ENCODE assay signal across 9 mouse cellular contexts in genomic region chr7:142428213-142428612, GRCm38 (mm10). TPM values are rescaled to one million over a fixed set of nuclear protein-coding genes. Genes with fewer than 3 reads are reported as not detected.
A peak's percentile ranks its signal among the peaks of the same experiment; 100 is the strongest.
DNase-seq lines count a peak whose midpoint lies in the region; ATAC-seq and TF ChIP-seq lines count a peak whose summit lies in the region.
"Had no signal": no experiment of that assay in that cellular context is flagged by ENCODE, and none has a peak within 500 bp of the region (broad histone marks: within the 10 kb centered on the region; RNA-seq: fewer than 3 reads in every experiment).

No protein-coding gene starts in this region.

- H3K9me3 ChIP-seq in embryonic facial prominence, embryonic 13.5 days = no peaks in the 10 kb centered on the region
- H3K9me3 ChIP-seq in limb, embryonic 14.5 days (ENCODE audit: control insufficient read depth, low read length) = no peaks in the 10 kb centered on the region

- no peak overlapping the region for H3K4me3 ChIP-seq in heart, adult 2 months
- no peak overlapping the region for H3K4me3 ChIP-seq in spleen, adult 2 months (ENCODE audit: extremely low read depth, insufficient read depth, insufficient read length)
- H3K4me3 ChIP-seq in embryonic facial prominence, embryonic 13.5 days = no peak overlapping the region
- no peak overlapping the region for H3K4me3 ChIP-seq in limb, embryonic 14.5 days (replicated peaks; ENCODE audit: low read length)
- H3K4me3 ChIP-seq: myocyte had no signal

- H3K27ac ChIP-seq in heart, adult 2 months = no peak overlapping the region
- H3K27ac ChIP-seq in spleen, adult 2 months (ENCODE audit: insufficient read depth, low read length) = no peak overlapping the region
- H3K27ac ChIP-seq in embryonic facial prominence, embryonic 13.5 days = peak overlapping the region; percentile 48; the same call in 1 of the 2 replicates
- H3K27ac ChIP-seq in limb, embryonic 14.5 days (replicated peaks; ENCODE audit: low read depth, low read length) = no peak overlapping the region; the same call in 1 of the 2 replicates

- H3K27me3 ChIP-seq in heart, adult 2 months (ENCODE audit: control insufficient read depth, insufficient read depth, low read length) = no peaks in the 10 kb centered on the region
- H3K27me3 ChIP-seq in spleen, adult 2 months (ENCODE audit: control insufficient read depth, insufficient read depth, low read length) = no peaks in the 10 kb centered on the region
- no peaks in the 10 kb centered on the region for H3K27me3 ChIP-seq in embryonic facial prominence, embryonic 13.5 days
- no peaks in the 10 kb centered on the region for H3K27me3 ChIP-seq in limb, embryonic 14.5 days (ENCODE audit: control insufficient read depth, insufficient read depth, low read length)

- TF ChIP-seq POLR2A in heart, adult 2 months (IDR thresholded peaks at IDR 0.05; ENCODE audit: insufficient read depth, low read depth, low read length) = no peak
- TF ChIP-seq POLR2A in spleen, adult 2 months (IDR thresholded peaks at IDR 0.05; ENCODE audit: low read depth, low read length) = no peak
- no peak for TF ChIP-seq POLR2A in limb, embryonic 14.5 days (IDR thresholded peaks at IDR 0.05; ENCODE audit: borderline replicate concordance, extremely low read depth, insufficient read depth, insufficient read length)

- ATAC-seq in embryonic facial prominence, embryonic 13.5 days (ENCODE audit: insufficient number of reproducible peaks, insufficient read depth, low FRiP score, low TSS enrichment, low read depth) = no peak
- ATAC-seq in limb, embryonic 14.5 days (ENCODE audit: low FRiP score, low read depth) = no peak

- peak; percentile 54 for TF ChIP-seq CTCF in heart, adult 2 months (IDR thresholded peaks at IDR 0.05)
- TF ChIP-seq CTCF in spleen, adult 2 months (IDR thresholded peaks at IDR 0.05; ENCODE audit: extremely low read depth, insufficient read depth, insufficient read length, insufficient replicate concordance) = peak; percentile 19; the same call in 1 of the 2 replicates

- no peaks in the 10 kb centered on the region for H3K79me2 ChIP-seq in heart, adult 2 months (replicated peaks; ENCODE audit: control insufficient read depth, insufficient read depth, low read length)

- DNase-seq in heart, adult 2 months = no peak
- DNase-seq in heart, postnatal 25 days (ENCODE audit: low spot score) = no peak
- DNase-seq in spleen, adult 2 months (ENCODE audit: low read depth in 1 of 2, low spot score in 2 of 2) = no peak
- DNase-seq in spleen, postnatal 14 days (ENCODE audit: low spot score in 2 of 2) = no peak
- peak; percentile 64 for DNase-seq in limb, embryonic 14.5 days (ENCODE audit: low spot score)
- DNase-seq in yolk sac, embryonic 10.5 days (ENCODE audit: low spot score) = peak; percentile 81
- no peak for DNase-seq in urinary bladder, postnatal 25 days (ENCODE audit: low spot score)

- H3K4me1 ChIP-seq in heart, adult 2 months (ENCODE audit: control insufficient read depth, insufficient read depth, low read length) = no peaks in the 10 kb centered on the region
- H3K4me1 ChIP-seq in spleen, adult 2 months (ENCODE audit: control insufficient read depth, insufficient read depth, insufficient read length) = no peaks in the 10 kb centered on the region
- peaks cover 38% of the 10 kb centered on the region for H3K4me1 ChIP-seq in embryonic facial prominence, embryonic 13.5 days
- H3K4me1 ChIP-seq in limb, embryonic 14.5 days (ENCODE audit: control insufficient read depth, insufficient read depth, low read length) = peaks cover 35% of the 10 kb centered on the region

- no peak overlapping the region for H3K9ac ChIP-seq in heart, adult 2 months (ENCODE audit: low read depth, low read length)
- H3K9ac ChIP-seq in embryonic facial prominence, embryonic 13.5 days = no peak overlapping the region
- no peak overlapping the region for H3K9ac ChIP-seq in limb, embryonic 14.5 days (ENCODE audit: low read depth, low read length, severe bottlenecking)

- H3K36me3 ChIP-seq in heart, adult 2 months (ENCODE audit: control insufficient read depth, insufficient read depth, low read length) = no peaks in the 10 kb centered on the region
- no peaks in the 10 kb centered on the region for H3K36me3 ChIP-seq in spleen, adult 2 months (ENCODE audit: control insufficient read depth, insufficient read depth, low read length)
- no peaks in the 10 kb centered on the region for H3K36me3 ChIP-seq in embryonic facial prominence, embryonic 13.5 days
- H3K36me3 ChIP-seq in limb, embryonic 14.5 days (ENCODE audit: control insufficient read depth, insufficient read depth, low read length) = no peaks in the 10 kb centered on the region

- TF ChIP-seq EP300 in heart, adult 2 months (IDR thresholded peaks at IDR 0.05; ENCODE audit: insufficient read depth, low read depth, low read length) = no peak

- H3K4me2 ChIP-seq in embryonic facial prominence, embryonic 13.5 days = no peak overlapping the region
- no peak overlapping the region for H3K4me2 ChIP-seq in limb, embryonic 14.5 days (replicated peaks; ENCODE audit: low read depth, low read length, severe bottlenecking)

- 53% methylated on average over 7 of the region's 7 CpGs for WGBS in heart, adult 2 months
- WGBS in spleen, adult 2 months = 49% methylated on average over 7 of the region's 7 CpGs
- 6% methylated on average over 7 of the region's 7 CpGs for WGBS in embryonic facial prominence, embryonic 13.5 days
- 5% methylated on average over 7 of the region's 7 CpGs for WGBS in limb, embryonic 14.5 days

- intact Hi-C loops in heart, adult 2 months (cut with DNase I) = no loop called here
- intact Hi-C loops in heart, postnatal 25 days (cut with DNase I) = loop anchor here (5.0 kb wide), 1 partner anchor 41 kb away; the partner anchor contains the start of gene Ctsd

RNA-seq across cellular contexts. Expression of gene Syt8, which starts 6.4 kb away (rescaled TPM):
- total RNA-seq in heart, adult 2 months (2021) = not detected
- not detected in 2 replicates for polyA plus RNA-seq in heart, adult 2 months (2012; rRNA removed)
- not detected for total RNA-seq in heart, postnatal 25 days (2021)
- 0.94 and 1.1 TPM in 2 replicates for polyA plus RNA-seq in spleen, adult 2 months (2012; rRNA removed)
- polyA plus RNA-seq in embryonic facial prominence, embryonic 13.5 days (2015; fragmentation: Nextera tagmentation; extraction: Ambion mirVana) = 0.37 and 0.66 TPM in 2 replicates
- polyA plus RNA-seq in limb, embryonic 14.5 days (2012; rRNA removed) = 4.9 and 7.3 TPM in 2 replicates
- 1.5 and 2.0 TPM in 2 replicates for polyA plus RNA-seq in limb, embryonic 14.5 days (2014; fragmentation: Nextera tagmentation; extraction: Ambion mirVana)

RNA-seq across cellular contexts. Expression of gene Tnni2, which starts 13.4 kb away (rescaled TPM):
- total RNA-seq in heart, adult 2 months (2021) = 1 to 10 TPM; 2.7 to 3.0 TPM
- polyA plus RNA-seq in heart, adult 2 months (2012; rRNA removed) = 5.9 and 7.5 TPM in 2 replicates
- 1 to 10 TPM; 4.4 to 7.1 TPM for total RNA-seq in heart, postnatal 25 days (2021)
- polyA plus RNA-seq in spleen, adult 2 months (2012; rRNA removed) = 3.0 and 3.9 TPM in 2 replicates
- 7.7 and 8.4 TPM in 2 replicates for polyA plus RNA-seq in embryonic facial prominence, embryonic 13.5 days (2015; fragmentation: Nextera tagmentation; extraction: Ambion mirVana)
- polyA plus RNA-seq in limb, embryonic 14.5 days (2012; rRNA removed) = 60.8 and 156 TPM in 2 replicates
- polyA plus RNA-seq in limb, embryonic 14.5 days (2014; fragmentation: Nextera tagmentation; extraction: Ambion mirVana) = 76.8 and 134 TPM in 2 replicates

RNA-seq across cellular contexts. Expression of gene Lsp1, which starts 32.4 kb away (rescaled TPM):
- total RNA-seq in heart, adult 2 months (2021) = 10 to 100 TPM; 28.4 to 35.0 TPM
- 96.6 and 107 TPM in 2 replicates for polyA plus RNA-seq in heart, adult 2 months (2012; rRNA removed)
- total RNA-seq in heart, postnatal 25 days (2021) = 10 to 100 TPM; 43.7 to 48.1 TPM
- 368 and 410 TPM in 2 replicates for polyA plus RNA-seq in spleen, adult 2 months (2012; rRNA removed)
- polyA plus RNA-seq in embryonic facial prominence, embryonic 13.5 days (2015; fragmentation: Nextera tagmentation; extraction: Ambion mirVana) = 28.5 and 29.2 TPM in 2 replicates
- polyA plus RNA-seq in limb, embryonic 14.5 days (2012; rRNA removed) = 102 TPM in 2 replicates
- polyA plus RNA-seq in limb, embryonic 14.5 days (2014; fragmentation: Nextera tagmentation; extraction: Ambion mirVana) = 45.8 and 48.0 TPM in 2 replicates

RNA-seq across cellular contexts. Expression of gene Ctsd, which starts 40.4 kb away (rescaled TPM):
- 100 to 1,000 TPM; 883 to 991 TPM for total RNA-seq in heart, adult 2 months (2021)
- 1,120 and 1,462 TPM in 2 replicates for polyA plus RNA-seq in heart, adult 2 months (2012; rRNA removed)
- total RNA-seq in heart, postnatal 25 days (2021) = 100 to 1,000 TPM; 692 to 727 TPM
- polyA plus RNA-seq in spleen, adult 2 months (2012; rRNA removed) = 359 and 461 TPM in 2 replicates
- polyA plus RNA-seq in embryonic facial prominence, embryonic 13.5 days (2015; fragmentation: Nextera tagmentation; extraction: Ambion mirVana) = 210 and 222 TPM in 2 replicates
- 237 and 274 TPM in 2 replicates for polyA plus RNA-seq in limb, embryonic 14.5 days (2012; rRNA removed)
- 334 and 354 TPM in 2 replicates for polyA plus RNA-seq in limb, embryonic 14.5 days (2014; fragmentation: Nextera tagmentation; extraction: Ambion mirVana)

RNA-seq across cellular contexts. Expression of gene Gm49369, which starts 45.7 kb away (rescaled TPM):
- 1 to 10 TPM; 3.5 to 4.9 TPM for total RNA-seq in heart, adult 2 months (2021)
- 0.23 TPM in 1 of 2 replicates, not detected in the other for polyA plus RNA-seq in heart, adult 2 months (2012; rRNA removed)
- 1 to 10 TPM; 3.0 to 4.1 TPM for total RNA-seq in heart, postnatal 25 days (2021)
- 0.21 TPM in 1 of 2 replicates, not detected in the other for polyA plus RNA-seq in spleen, adult 2 months (2012; rRNA removed)
- polyA plus RNA-seq in embryonic facial prominence, embryonic 13.5 days (2015; fragmentation: Nextera tagmentation; extraction: Ambion mirVana) = not detected in 2 replicates
- 0.09 TPM in 1 of 2 replicates, not detected in the other for polyA plus RNA-seq in limb, embryonic 14.5 days (2012; rRNA removed)
- not detected in 2 replicates for polyA plus RNA-seq in limb, embryonic 14.5 days (2014; fragmentation: Nextera tagmentation; extraction: Ambion mirVana)

Comparison
In these comparisons a context has a peak if more than half of its experiments do, and no peak if none do; other contexts are left out.
1. DNase-seq: peak in limb, embryonic 14.5 days (single experiment) and yolk sac, embryonic 10.5 days (single experiment); none in heart, adult 2 months (0 of 2), heart, postnatal 25 days (single experiment), spleen, adult 2 months (0 of 2), spleen, postnatal 14 days (0 of 2) and urinary bladder, postnatal 25 days (single experiment).